In genomic region chr11:7065388-7065787, GRCm38 (mm10) we compare ENCODE assay signal across 10 mouse cellular contexts. TPM values are rescaled to one million over a fixed set of nuclear protein-coding genes. Genes with fewer than 3 reads are reported as not detected.
DNase-seq lines count a peak whose midpoint lies in the region; ATAC-seq lines count a peak whose summit lies in the region.
"Had no signal": no experiment of that assay in that cellular context is flagged by ENCODE, and none has a peak within 500 bp of the region (broad histone marks: within the 10 kb centered on the region; RNA-seq: fewer than 3 reads in every experiment).

No protein-coding gene starts in this region.

- no peaks in the 10 kb centered on the region for H3K36me3 ChIP-seq in kidney, embryonic 16.5 days (ENCODE audit: insufficient read depth, low read length)
- no peaks in the 10 kb centered on the region for H3K36me3 ChIP-seq in embryonic facial prominence, embryonic 13.5 days
- no peaks in the 10 kb centered on the region for H3K36me3 ChIP-seq in hindbrain, embryonic 14.5 days (replicated peaks; ENCODE audit: control insufficient read depth, insufficient read depth)
- H3K36me3 ChIP-seq in neural tube, embryonic 12.5 days: no peaks in the 10 kb centered on the region
- H3K36me3 ChIP-seq: embryonic facial prominence, embryonic 15.5 days; G1E had no signal

- peaks cover 52% of the 10 kb centered on the region for H3K27me3 ChIP-seq in kidney, embryonic 16.5 days (ENCODE audit: insufficient read depth, low read length)
- peaks cover 73% of the 10 kb centered on the region for H3K27me3 ChIP-seq in embryonic facial prominence, embryonic 13.5 days
- peaks cover 31% of the 10 kb centered on the region for H3K27me3 ChIP-seq in hindbrain, embryonic 14.5 days (ENCODE audit: control insufficient read depth, insufficient read depth, low read length)
- peaks cover 55% of the 10 kb centered on the region for H3K27me3 ChIP-seq in neural tube, embryonic 12.5 days (replicated peaks)

- intact Hi-C loops in gastrocnemius, postnatal 14 days (cut with DNase I; ENCODE audit: low total_unique reads): no loop called here

- 11% methylated on average over 4 of the region's 4 CpGs for WGBS in kidney, embryonic 16.5 days
- 9% methylated on average over 4 of the region's 4 CpGs for WGBS in embryonic facial prominence, embryonic 13.5 days
- WGBS in hindbrain, embryonic 14.5 days: 11% methylated on average over 4 of the region's 4 CpGs
- 5% methylated on average over 4 of the region's 4 CpGs for WGBS in neural tube, embryonic 12.5 days

- H3K4me2 ChIP-seq in kidney, embryonic 16.5 days (replicated peaks; ENCODE audit: low read depth, low read length): peak overlapping the region; percentile 89; the same call in 1 of the 2 replicates
- H3K4me2 ChIP-seq in embryonic facial prominence, embryonic 13.5 days: peak overlapping the region; percentile 94
- peak overlapping the region; percentile 77 for H3K4me2 ChIP-seq in hindbrain, embryonic 14.5 days (replicated peaks)
- H3K4me2 ChIP-seq in neural tube, embryonic 12.5 days (replicated peaks): peak overlapping the region; percentile 95

- no peak for ATAC-seq in kidney, embryonic 16.5 days (ENCODE audit: low FRiP score, low TSS enrichment)
- ATAC-seq in embryonic facial prominence, embryonic 13.5 days (ENCODE audit: insufficient number of reproducible peaks, insufficient read depth, low FRiP score, low TSS enrichment, low read depth): no peak
- ATAC-seq in hindbrain, embryonic 14.5 days (ENCODE audit: low FRiP score): no peak
- no peak for ATAC-seq in neural tube, embryonic 12.5 days (ENCODE audit: low FRiP score, low read depth)

- no peak overlapping the region for H3K9ac ChIP-seq in kidney, embryonic 16.5 days (replicated peaks; ENCODE audit: low read length)
- H3K9ac ChIP-seq in embryonic facial prominence, embryonic 13.5 days: no peak overlapping the region
- peak overlapping the region; percentile 79 for H3K9ac ChIP-seq in hindbrain, embryonic 14.5 days
- H3K9ac ChIP-seq in neural tube, embryonic 12.5 days: 0 out of 2 replicates have a peak overlapping the region, but pooled peaks have one; percentile 21
- H3K9ac ChIP-seq: embryonic facial prominence, embryonic 15.5 days had no signal

- no peak for DNase-seq in kidney, postnatal 14 days
- DNase-seq in hindbrain, embryonic 14.5 days (ENCODE audit: low spot score): no peak
- DNase-seq in spleen, adult 12 weeks (ENCODE audit: low spot score): no peak
- no peak for DNase-seq in gastrocnemius, postnatal 14 days
- DNase-seq: lung, adult 2 months had no signal

- H3K4me1 ChIP-seq in kidney, embryonic 16.5 days (ENCODE audit: insufficient read depth, low read length): peaks cover 12% of the 10 kb centered on the region
- peaks cover 31% of the 10 kb centered on the region for H3K4me1 ChIP-seq in embryonic facial prominence, embryonic 13.5 days
- H3K4me1 ChIP-seq in hindbrain, embryonic 14.5 days (replicated peaks; ENCODE audit: control insufficient read depth, insufficient read depth, low read length): peaks cover 33% of the 10 kb centered on the region
- H3K4me1 ChIP-seq in neural tube, embryonic 12.5 days: peaks cover 25% of the 10 kb centered on the region

- no peaks in the 10 kb centered on the region for H3K9me3 ChIP-seq in kidney, embryonic 16.5 days (ENCODE audit: low read length)
- H3K9me3 ChIP-seq in embryonic facial prominence, embryonic 13.5 days: no peaks in the 10 kb centered on the region
- no peaks in the 10 kb centered on the region for H3K9me3 ChIP-seq in hindbrain, embryonic 14.5 days (ENCODE audit: control insufficient read depth, low read length)
- H3K9me3 ChIP-seq in neural tube, embryonic 12.5 days: no peaks in the 10 kb centered on the region
- H3K9me3 ChIP-seq: embryonic facial prominence, embryonic 15.5 days had no signal

- H3K4me3 ChIP-seq in kidney, embryonic 16.5 days (ENCODE audit: low read length): no peak overlapping the region
- H3K4me3 ChIP-seq in embryonic facial prominence, embryonic 13.5 days: peak overlapping the region; percentile 64
- peak overlapping the region; percentile 64 for H3K4me3 ChIP-seq in hindbrain, embryonic 14.5 days (replicated peaks; ENCODE audit: low read length)
- no peak overlapping the region for H3K4me3 ChIP-seq in neural tube, embryonic 12.5 days

- H3K27ac ChIP-seq in kidney, embryonic 16.5 days (ENCODE audit: low read length): no peak overlapping the region
- no peak overlapping the region for H3K27ac ChIP-seq in embryonic facial prominence, embryonic 13.5 days
- H3K27ac ChIP-seq in hindbrain, embryonic 14.5 days: no peak overlapping the region
- no peak overlapping the region for H3K27ac ChIP-seq in neural tube, embryonic 12.5 days
- H3K27ac ChIP-seq: embryonic facial prominence, embryonic 15.5 days had no signal

RNA-seq across cellular contexts. Expression of gene Adcy1, which starts 2.1 kb away (rescaled TPM):
- 1.6 and 1.9 TPM in 2 replicates for polyA plus RNA-seq in kidney, embryonic 16.5 days (2015; fragmentation: Nextera tagmentation; extraction: Ambion mirVana)
- 1.1 and 1.2 TPM in 2 replicates for polyA plus RNA-seq in embryonic facial prominence, embryonic 13.5 days (2015; fragmentation: Nextera tagmentation; extraction: Ambion mirVana)
- polyA plus RNA-seq in hindbrain, embryonic 14.5 days (2014; fragmentation: Nextera tagmentation; extraction: Ambion mirVana): 17.2 and 20.3 TPM in 2 replicates
- polyA plus RNA-seq in neural tube, embryonic 12.5 days (2016; fragmentation: Nextera tagmentation; extraction: Ambion mirVana): 2.6 TPM in 2 replicates
- total RNA-seq in gastrocnemius, postnatal 14 days (2021): 1 to 10 TPM; 1.1 to 2.5 TPM
- polyA plus RNA-seq: G1E had no signal

Comparison
In these comparisons a context has a peak if more than half of its experiments do, and no peak if none do; other contexts are left out.
1. H3K4me3 ChIP-seq: peak in embryonic facial prominence, embryonic 13.5 days (single experiment) and hindbrain, embryonic 14.5 days (single experiment); none in kidney, embryonic 16.5 days (single experiment) and neural tube, embryonic 12.5 days (single experiment).
2. H3K9ac ChIP-seq: peak in hindbrain, embryonic 14.5 days (single experiment) and neural tube, embryonic 12.5 days (single experiment); none in kidney, embryonic 16.5 days (single experiment) and embryonic facial prominence, embryonic 13.5 days (single experiment).
3. Peak in every context shown above with its lines, with median percentiles within 50 percentile points of each other: H3K4me2 ChIP-seq.